Mouse (Mus musculus) olfactory bulb, adult 2 months (tissue): ENCODE data around the gene Samd9l. TPM values are rescaled to one million over a fixed set of nuclear protein-coding genes. Genes with fewer than 3 reads are reported as not detected.
"Not testable (repeated sequence)": the region's sequence is repeated elsewhere in the genome, so short reads cannot be mapped to it uniquely, and the experiment has no call there.

ENCODE experiments used
- H3K27ac ChIP-seq: fragments of 200-500 bp; 2 replicates; pipeline ENCODE4 v1.5.1; 2012; ENCODE audit warnings: low read depth, low read length; ENCODE audit not compliant: insufficient read depth
- H3K4me1 ChIP-seq: fragments of 200-500 bp; 2 replicates; pipeline ENCODE4 v1.6.1; 2012; ENCODE audit warnings: low read length; ENCODE audit not compliant: control insufficient read depth, insufficient read depth
- H3K4me3 ChIP-seq: fragments of 200-500 bp; 2 replicates; pipeline ENCODE4 v1.5.1; 2012; ENCODE audit warnings: mild to moderate bottlenecking, low read depth, low read length, moderate library complexity; ENCODE audit not compliant: insufficient read depth
- CTCF ChIP-seq: fragments of 200-500 bp; IDR thresholded peaks from 2 replicates; pipeline ENCODE4 v1.5.1; 2012; ENCODE audit warnings: low read depth, mild to moderate bottlenecking, low read length, moderate library complexity; ENCODE audit not compliant: insufficient read depth
- POLR2A ChIP-seq: fragments of 200-500 bp; IDR thresholded peaks from 2 replicates; pipeline ENCODE4 v1.6.1; 2012; ENCODE audit warnings: mild to moderate bottlenecking, low read depth, low read length, moderate library complexity; ENCODE audit not compliant: insufficient read depth
- WGBS: fragments of 180-500 bp; shearing (Covaris S2); methylation state at CpG from one replicate; pipeline ENCODE4 v1.1.7; 2018; 5-methylcytosine and 5-hydroxymethylcytosine counted together
- polyA plus RNA-seq: library from polyadenylated mRNA; stranded (reverse); fragments of >200 nt; gene quantifications from 2 replicates; pipeline ENCODE4 v1.2.4, GENCODE M21; 2012; ENCODE audit warnings: low replicate concordance; ENCODE audit not compliant: missing spikeins, insufficient read depth, insufficient read length

The Samd9l gene
- polyA plus RNA-seq, 1 experiment, result not detected

DNA sequence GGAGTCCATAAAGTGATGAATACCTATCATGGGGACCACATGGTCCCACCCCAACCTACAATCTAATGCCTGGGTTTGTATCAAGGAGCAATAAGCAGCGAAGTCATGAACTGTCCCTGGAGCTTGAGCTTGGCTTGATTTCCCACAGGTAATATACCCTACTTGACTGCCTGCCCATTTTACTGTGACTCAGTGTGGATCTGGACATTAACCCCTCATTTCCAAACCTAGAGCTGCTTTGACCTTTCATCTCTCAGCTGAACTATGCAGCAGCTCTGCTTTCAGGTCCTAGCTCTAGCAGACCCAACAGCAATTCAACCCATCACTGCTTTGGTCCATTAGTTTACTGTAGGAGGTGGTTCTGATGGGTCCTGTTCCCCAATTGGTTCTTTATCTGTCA is 9.4 kb downstream of the Samd9l start:
- 88% methylated on average over 1 of the region's 1 CpGs for WGBS
- Histone ChIP-seq H3K4me1 (no peaks in the 10 kb centered on the region), H3K27ac (no peak overlapping the region), H3K4me3 (no peak overlapping the region)
- TF ChIP-seq CTCF (no peak), POLR2A (no peak)

DNA sequence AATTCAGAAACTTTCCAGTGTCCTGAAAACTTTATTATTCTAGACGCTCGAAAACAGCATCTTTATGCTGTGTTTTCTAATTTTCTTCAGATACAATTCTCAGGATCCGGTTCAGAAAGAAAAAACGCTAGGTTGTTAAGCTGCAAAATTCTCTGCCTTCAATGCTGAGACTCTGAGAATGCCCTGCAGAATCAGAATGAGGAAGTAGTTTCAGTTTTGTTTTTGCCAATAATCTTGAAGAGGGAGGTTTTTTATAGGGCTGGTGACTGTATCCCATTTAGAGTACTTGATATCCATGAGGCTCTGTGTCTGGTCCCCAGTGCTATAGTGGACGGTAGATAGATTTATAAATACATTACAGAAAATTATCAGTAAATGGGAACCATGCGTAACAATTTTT is 12.8 kb downstream of the Samd9l start:
- no peaks in the 10 kb centered on the region for H3K4me1 ChIP-seq
- no peak overlapping the region for H3K27ac ChIP-seq
- H3K4me3 ChIP-seq, result no peak overlapping the region
- TF ChIP-seq POLR2A, result no peak
- no peak for TF ChIP-seq CTCF
- WGBS, result 83% methylated on average over 6 of the region's 6 CpGs

DNA sequence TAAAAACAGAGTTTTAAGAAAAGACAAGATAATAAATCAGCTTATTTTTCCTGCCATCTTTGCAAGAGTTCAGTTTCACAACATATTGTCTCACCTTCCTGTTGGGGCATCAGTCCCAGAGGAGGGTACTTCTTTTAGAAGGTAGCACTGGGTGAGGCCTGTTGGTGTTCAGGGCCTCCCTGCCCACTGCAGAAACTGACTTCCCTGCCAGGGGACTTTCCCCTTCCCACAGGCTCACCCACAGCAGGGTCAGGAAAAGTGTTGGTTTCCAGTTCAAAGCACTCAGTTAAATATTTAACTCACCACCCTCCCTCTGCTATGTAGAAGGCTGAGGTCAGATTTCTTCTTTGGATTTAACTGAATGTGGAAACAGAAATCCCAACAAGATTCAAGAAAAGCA is 14.6 kb downstream of the Samd9l start:
- not testable (repeated sequence) for H3K4me3 ChIP-seq, H3K27ac ChIP-seq, H3K4me1 ChIP-seq

DNA sequence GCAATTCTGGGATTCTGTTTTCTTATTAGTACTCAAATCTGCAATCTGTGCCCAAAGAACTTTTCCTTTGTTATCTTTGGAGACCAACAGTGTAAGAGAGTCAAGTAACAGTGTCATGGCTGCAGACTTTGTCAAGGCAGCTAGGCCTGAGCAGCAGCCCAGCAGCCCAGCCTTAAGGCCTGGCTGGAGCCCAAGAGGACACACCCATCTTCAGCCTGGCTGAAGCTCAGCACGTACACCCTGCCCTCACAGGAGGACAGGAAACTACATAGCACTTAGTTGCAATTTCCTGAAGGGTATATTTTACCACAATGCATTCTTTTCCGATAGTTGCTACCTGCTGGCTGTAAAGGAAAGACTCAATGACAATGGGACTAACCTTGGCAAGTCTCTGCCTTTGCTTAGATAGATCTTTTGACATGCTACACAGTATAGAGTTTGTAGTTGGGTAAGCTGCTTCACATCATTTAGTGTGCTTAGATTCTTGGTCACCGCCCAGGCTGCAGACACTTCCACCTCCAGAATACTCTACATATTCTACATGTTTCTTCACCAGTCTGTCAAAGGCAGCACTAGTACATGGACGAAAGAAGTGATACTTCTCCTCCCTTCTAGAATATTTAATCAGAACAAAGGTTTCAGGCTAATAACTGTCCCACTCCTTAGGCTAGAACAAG is 15.1 kb downstream of the Samd9l start:
- 27% methylated on average over 1 of the region's 4 CpGs for WGBS
- not testable (repeated sequence) for H3K4me3 ChIP-seq, H3K27ac ChIP-seq, H3K4me1 ChIP-seq

DNA sequence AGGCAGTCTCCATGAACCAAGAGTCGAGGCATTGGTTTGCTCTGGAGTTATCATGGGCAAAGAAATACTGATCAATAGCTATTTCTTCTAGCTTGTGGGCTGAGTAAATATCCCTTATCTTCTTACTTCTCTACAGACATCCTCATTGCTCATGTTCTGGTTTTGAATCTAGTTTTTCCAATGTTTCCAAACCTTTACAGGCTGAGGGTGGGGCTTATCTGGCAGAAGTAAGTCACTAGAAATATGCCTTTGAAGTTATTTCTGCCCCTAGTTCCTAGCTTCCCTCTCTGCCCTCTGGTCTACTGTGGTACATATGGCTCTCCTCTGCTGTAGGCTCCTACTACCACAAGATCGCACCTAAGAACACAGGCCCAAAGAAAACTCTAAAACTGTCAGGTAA is 20.2 kb downstream of the Samd9l start:
- H3K27ac ChIP-seq, result no peak overlapping the region
- 86% methylated on average over 2 of the region's 2 CpGs for WGBS
- TF ChIP-seq CTCF (no peak), POLR2A (no peak)

DNA sequence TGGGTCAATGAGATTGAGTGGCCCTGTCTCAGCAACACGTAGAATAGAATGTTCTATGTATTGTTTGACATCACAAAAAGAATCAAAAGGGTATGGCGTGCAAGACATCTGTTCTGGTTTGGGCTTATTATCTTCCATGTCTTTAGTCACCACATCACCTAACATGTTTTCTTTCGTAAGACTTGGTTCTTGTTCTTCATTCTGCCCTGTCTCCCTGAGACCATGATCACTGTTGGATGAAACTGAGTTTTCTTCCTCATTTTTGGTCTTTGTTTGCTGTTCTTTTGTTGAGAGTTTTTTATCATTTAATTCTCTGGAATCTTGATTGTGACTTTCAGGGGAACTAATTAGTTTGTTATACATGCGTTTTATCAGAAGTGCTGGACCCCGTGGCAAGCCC is 22.7 kb downstream of the Samd9l start:
- Histone ChIP-seq H3K4me1 (no peaks in the 10 kb centered on the region), H3K4me3 (no peak overlapping the region), H3K27ac (no peak overlapping the region)
- TF ChIP-seq POLR2A, result no peak
- TF ChIP-seq CTCF, result no peak
- WGBS, result 84% methylated on average over 5 of the region's 5 CpGs

More for the DNA sequence above, 20.2 kb downstream of the Samd9l start:
- no peak overlapping the region for H3K4me3 ChIP-seq
- H3K4me1 ChIP-seq, result no peaks in the 10 kb centered on the region

DNA sequence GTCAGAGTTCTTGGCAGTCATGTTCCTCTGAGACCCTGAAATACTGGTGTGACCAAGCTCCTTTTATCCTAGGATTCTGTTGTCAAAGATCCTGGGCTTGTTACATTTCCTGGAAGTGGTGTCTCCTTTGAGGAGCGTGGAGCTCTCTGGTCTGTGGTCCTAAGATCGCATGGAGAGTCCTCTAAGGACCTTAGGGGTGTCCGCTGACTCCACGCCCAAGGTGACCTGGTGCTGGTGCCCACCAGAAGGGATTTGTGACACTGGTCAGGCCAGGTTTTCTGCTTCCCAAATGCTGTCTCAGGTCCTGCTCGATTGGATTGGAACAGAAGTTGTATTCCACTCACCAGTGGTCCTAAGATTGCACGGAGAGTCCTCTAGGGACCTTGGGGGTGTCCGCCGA is 29.8 kb downstream of the Samd9l start:
- no peak overlapping the region for H3K4me3 ChIP-seq
- H3K4me1 ChIP-seq, result no peaks in the 10 kb centered on the region
- H3K27ac ChIP-seq, result no peak overlapping the region
- WGBS, result 80% methylated on average over 8 of the region's 8 CpGs
- TF ChIP-seq CTCF (no peak), POLR2A (no peak)

DNA sequence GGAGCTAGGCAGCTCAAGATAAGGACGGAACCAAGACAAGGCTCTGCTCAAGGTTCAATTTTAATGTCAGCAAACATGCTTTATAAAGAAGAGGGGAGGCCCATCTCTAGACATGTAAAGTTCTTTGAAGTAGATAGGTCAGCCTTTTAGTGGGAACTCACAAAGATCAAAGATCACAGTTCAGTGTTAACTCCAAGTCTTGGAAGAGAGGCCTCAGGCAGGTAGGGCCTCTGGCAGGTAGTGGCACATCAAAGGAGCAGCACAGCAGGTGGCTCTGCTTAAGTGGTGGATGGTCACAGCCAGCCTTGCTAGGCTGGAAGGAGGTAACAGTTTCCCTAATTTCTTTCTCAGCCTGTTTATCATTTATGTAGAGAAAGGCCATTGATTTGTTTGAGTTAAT is 33.8 kb downstream of the Samd9l start:
- not testable (repeated sequence) for H3K4me1 ChIP-seq, H3K4me3 ChIP-seq, H3K27ac ChIP-seq
- WGBS, result 94% methylated on average over 1 of the region's 1 CpGs

DNA sequence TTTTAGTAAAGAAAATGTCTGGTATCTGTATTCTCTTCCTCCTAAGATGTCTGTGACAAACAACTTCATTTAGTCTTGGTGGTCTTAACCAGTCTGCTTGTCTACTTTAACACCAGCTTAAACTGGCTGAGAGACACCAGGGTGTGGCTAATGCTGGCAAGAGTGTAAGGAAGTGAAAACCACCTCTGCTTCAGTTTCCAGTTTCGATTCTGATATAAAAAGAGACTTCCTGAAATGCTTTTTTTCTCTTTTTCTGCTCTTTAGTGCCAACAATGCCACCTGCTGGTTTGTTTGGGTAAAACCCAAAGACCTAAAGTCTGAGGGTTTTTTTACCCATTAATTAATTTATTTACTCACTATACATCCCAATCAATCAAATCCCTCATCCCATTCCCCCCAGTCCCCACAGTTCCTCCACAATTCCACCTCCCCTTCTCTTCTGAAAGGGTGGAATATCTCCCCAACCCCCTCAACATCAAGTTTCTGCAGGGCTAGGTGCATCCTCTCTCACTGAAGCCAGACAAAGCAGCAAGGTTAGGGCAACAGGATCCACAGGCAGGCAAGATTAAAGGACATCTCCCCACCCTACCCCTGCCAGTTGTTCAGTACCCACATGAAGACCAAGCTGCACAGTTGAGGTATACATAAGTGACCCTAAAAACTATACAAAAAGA is 53.3 kb downstream of the Samd9l start:
- not testable (repeated sequence) for H3K4me1 ChIP-seq, H3K27ac ChIP-seq, H3K4me3 ChIP-seq
- WGBS, result 3% methylated on average over 1 of the region's 1 CpGs

DNA sequence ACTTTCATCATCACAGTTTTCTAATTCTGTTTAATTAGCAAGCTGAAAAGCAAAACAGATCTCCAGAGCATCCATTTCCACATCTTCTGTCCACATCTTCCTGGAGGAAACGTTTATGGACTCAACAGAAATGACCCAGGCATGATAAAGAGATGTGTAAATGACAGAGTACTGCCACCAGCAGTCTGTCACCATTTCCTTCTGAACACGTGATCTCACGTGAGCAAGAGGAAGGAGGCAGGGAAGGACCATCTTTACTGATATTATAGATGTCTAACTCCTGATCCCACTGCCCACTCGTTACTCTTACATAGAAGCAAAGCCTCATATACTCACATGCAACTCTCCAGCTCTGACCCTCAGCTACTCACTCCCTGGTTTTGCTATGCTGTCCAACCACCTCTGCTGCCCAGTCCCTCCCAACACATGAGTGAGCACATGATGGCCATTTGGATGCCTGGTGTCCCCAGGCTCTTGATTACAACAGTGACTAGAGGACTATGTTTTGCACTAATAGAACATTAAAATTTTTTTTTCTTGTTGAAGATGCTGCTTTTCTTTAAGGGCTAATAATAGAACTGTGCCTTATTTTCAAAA is 54.2 kb downstream of the Samd9l start:
- not testable (repeated sequence) for H3K4me3 ChIP-seq, H3K27ac ChIP-seq, H3K4me1 ChIP-seq
- 65% methylated on average over 3 of the region's 4 CpGs for WGBS

DNA sequence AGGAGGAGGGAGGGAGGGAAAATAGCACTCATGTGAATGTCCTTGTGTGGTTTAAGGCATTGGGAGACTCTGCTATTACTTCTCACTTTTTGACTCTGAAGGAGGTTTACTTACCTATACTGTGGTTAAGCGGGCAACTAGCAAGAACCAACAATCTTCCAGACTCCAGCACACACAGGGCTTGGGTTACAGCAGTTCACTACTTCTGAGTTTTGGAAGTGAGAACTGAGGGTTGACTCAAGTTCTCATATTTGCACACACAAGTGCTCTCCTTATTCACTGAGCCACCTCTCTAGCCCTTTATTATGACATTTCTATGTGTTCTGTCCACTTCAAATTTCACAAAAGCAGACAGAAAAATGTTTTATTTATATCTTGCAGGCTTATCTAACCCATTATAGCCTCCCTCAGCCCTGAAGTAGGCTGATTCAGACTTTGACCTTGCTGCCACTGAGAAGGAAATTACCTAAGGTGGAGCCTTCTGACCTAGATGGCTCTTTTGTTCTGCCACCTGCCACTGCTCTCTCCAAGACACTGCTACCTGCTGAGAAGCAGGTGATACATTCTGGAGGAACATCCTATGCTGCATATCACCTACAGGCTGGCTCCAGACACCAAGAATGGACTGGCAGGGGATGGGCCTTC is 55.6 kb downstream of the Samd9l start:
- not testable (repeated sequence) for H3K27ac ChIP-seq, H3K4me3 ChIP-seq, H3K4me1 ChIP-seq
- WGBS, result 85% methylated on average over 1 of the region's 1 CpGs
